Mouse (Mus musculus): Measurements from ENCODE around the gene Cdkal1.

DNA sequence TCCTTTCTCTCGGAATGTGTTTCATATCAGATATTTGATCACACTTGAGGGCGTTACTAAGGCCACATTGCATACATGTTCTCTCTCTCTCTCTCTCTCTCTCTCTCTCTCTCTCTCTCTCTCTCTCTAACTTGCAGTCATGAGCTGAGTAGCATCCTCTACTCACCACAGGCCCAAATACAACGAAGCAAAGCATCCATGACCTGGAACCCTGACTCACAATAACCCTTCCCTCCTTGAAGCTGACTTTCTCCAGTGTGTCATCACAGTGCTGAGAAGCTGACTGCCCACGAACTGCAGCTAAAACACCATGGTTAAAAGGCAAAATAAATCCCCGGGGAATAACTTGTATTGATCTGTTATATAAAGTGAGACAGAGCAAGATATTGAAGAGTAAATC lies 76.4 kb downstream of the Cdkal1 start:
- TF ChIP-seq CTCF (IDR thresholded peaks at IDR 0.05; ENCODE audit: borderline replicate concordance, extremely low read depth, insufficient read depth, insufficient read length) = no peak
- TF ChIP-seq POLR2A (IDR thresholded peaks at IDR 0.05; ENCODE audit: borderline replicate concordance, extremely low read depth, insufficient read depth, insufficient read length, poor library complexity, severe bottlenecking) = no peak

Measured in brain, embryonic 14.5 days (tissue).